Mouse (Mus musculus) frontal cortex, adult 2 months (tissue): Measurements from ENCODE around the gene Ccdc153. TPM values are rescaled to one million over a fixed set of nuclear protein-coding genes. Genes with fewer than 3 reads are reported as not detected.

Source experiments
- DNase-seq, 2 experiments: peaks; one replicate each; pipeline ENCODE4 v3.0.0; 2022; ENCODE audit warnings: low spot score in 1 of 2; ENCODE audit errors: extremely low spot score in 1 of 2
- polyA plus RNA-seq: library from polyadenylated mRNA; depleted of rRNA; stranded (reverse); fragments of >200 nt; gene quantifications from 2 replicates; pipeline ENCODE4 v1.2.3, GENCODE M21; 2012; rRNA removed

The Ccdc153 gene
- polyA plus RNA-seq = 1.1 TPM in 1 of 2 replicates, not detected in the other

DNA sequence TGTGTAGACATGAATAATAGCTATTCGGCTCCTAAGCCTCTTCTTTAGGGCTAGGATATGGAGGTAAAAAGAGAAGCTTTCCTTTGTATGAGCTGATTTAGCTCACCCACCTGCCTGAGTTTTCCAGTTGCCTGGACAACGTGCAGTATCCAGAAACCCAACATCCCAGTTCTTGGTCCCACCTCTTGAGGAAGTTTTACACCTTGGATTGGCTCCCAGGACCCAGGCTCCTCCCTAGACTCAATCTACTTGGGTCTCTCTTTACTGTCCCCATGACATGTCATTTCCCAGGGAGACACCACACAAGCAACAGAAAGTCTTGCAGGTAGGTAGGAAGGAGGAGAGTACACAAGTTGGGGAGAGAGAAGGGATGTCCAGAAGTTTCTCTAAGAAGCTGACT lies at the start of gene Ccdc153:
Ccdc153 (plus strand) TSS at position 278 of the 400 bp plus-strand sequence.
- DNase-seq = no peak

DNA sequence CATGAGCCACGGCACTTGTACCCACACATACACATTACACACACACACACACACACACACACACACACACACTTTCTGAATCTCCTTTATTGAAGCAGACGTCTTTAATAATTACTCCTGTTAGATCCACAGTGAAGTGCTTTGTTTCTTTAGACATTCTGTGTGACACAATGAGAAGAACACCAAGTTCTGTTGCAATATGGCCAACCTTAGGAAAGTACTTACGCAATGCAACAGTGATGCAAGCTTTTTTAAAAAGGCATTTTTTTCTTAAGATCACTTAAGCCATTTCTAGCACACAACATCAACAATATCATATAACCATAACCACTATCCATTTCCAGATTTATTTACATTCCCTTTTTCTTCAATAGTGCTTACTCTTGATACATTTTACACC lies 49.3 kb upstream of the Ccdc153 start:
- no peak for DNase-seq

DNA sequence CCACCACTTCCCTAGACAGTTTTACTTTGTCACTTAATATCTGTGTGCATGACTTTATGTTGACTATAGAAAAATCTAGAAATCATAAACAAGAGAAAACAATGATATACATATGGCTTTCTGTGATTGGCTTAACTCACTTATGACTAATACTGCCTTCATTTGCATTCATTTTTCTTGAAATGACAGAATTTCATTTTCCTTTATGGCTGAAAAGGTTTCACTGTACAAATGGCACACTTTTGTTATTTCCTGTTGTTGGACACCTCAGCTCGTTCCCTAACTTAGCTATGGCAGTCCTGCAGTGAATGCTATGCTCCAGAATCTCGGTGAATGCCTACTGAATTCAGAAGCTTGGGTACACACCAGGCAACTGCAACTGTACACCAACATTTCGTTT lies 48.2 kb upstream of the Ccdc153 start:
- no peak for DNase-seq

DNA sequence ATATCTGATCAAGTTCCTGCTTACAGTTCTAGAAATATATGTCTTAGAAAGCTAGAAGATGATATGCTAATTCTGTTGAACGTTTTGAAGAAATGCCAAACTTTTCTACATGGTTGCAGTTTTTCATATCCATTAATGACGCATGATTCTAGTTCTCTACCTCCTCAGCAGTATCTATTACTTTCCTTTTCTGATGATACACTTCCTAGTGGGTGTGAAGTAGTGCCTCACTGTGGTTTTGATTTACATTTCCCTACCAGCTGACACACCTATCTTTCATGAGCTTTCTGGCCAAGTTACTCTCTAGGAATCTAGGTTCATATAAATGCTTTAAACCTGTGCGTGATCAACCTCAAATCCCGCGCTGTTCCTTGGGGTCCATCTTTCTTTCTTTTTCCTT lies 47.7 kb upstream of the Ccdc153 start:
- DNase-seq = no peak

DNA sequence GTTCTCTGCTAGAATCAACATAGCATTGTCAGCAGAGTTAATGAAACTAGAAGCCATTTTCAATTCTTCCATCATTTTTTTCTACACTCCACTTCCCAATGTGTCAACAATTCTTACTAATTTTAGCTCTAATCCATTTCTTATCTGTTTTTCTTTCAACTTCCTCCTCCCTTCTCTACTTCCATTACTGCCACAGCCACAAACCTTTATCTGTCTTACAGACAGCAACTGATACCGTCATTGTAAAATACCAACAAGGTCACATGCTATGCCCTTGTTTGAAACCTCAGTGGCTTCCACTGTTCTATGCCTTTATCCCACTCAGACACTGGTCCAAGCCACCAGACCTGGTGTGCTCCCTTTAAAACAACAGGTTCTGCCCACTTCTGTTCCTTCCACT lies 46.5 kb upstream of the Ccdc153 start:
- DNase-seq = no peak

DNA sequence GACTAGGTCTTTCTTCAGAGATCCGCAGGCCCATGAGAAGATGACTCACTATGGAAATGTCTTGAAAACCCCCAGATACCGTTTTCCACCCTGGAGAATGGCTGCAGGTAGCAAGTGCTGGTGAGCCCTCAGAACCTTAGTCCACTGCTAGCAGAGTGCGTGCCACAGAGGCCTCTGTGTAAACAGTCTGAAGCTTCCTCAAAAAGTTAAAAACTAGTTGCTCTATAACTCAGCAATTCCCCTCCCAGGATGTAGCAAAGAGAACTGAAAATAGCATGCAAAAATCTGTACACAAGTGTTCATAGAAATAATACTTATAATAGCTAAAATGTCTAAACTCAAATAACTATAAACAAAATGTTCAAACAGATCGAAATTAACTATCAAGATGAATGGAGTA lies 44.1 kb upstream of the Ccdc153 start:
- no peak for DNase-seq

DNA sequence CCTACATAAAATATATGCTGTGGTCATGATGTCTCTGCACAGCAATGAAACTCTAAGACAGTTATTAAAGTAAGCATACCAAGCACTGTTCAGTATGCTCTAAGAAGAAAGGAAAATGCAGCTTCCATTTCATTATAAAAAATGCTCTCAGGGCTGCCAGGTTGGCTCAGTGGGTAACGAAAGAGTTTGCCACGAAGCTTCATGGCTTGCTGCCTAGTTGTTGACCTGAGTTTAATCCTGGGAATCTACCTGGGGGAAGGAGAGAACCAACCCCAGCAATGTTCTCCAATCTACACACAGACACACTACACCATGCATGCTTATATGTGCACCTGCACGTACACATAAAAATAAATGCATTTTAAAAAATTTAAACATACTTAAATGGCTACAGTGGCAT lies 41.3 kb upstream of the Ccdc153 start:
- DNase-seq = no peak

DNA sequence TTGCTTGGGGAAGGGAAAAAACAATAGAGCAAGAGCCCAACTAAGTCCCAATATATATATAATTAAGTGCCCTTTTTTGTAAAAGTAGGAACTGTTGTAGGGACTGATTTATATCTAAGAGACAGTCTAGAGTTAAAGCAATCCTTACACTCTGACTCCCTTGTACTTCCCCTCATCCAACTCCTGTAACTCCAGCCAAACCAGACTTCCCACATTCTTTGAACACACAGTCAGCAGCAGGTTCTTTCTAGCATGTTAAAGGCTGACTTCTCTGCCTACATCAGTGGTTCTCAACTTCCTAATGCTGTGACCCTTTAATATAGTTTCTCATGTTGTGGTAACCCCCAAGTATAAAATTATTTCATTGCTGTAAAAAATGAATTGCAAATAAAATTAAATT lies 40.9 kb upstream of the Ccdc153 start:
- DNase-seq = no peak

DNA sequence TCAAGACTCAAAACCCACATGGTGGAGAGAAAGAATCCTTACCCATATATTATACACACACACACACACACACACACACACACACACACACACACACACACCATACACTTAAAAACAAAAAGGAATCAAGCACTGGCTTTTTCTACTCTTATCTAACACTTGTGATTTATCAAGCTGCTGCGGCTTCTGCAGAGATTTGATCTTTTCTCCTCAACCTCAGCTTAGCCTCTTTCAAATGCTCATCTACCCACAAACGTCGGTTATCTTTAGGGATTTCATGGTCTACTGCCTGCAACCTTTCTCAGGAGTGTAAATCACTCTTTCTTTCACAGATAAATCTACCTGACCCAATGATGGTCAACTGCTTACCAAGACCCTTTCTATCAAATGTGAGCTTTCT lies 40.0 kb upstream of the Ccdc153 start:
- no peak for DNase-seq

DNA sequence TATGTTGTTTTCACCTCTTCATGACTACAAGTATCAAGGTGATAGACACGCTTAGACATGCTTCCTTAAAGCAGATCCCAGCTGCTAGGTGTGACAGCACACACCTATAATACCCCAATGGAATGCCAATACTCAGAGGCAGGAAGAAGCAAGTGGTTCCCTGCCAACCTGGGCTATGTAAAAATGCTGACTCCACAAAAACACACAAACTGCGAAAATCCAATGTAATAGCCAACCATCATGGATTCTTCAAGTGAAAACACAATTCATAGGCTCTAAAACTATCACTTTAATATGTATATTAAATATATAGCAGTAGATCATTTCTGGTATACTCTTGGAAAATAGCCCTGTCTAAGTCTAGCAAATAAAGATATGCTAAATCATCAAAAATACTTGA lies 32.6 kb upstream of the Ccdc153 start:
- no peak for DNase-seq

DNA sequence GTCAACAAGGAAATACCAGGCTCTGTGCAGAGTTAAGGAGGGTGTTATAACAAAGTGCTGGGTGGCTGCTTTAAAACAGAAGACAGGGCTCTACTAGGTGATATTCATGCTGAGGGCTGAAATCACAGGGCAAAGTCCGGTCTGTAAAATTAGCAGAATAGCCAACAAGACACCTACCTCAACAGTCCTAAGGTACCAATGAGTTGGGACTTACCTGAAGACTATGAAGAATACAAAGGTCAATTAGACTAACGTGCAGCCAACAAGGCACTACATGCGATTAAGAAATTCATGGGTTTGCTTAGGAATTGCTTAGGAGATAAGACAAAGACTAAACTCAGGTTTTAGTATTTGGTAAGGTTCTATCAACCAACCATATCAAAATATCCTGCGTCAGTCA lies 31.1 kb upstream of the Ccdc153 start:
- no peak for DNase-seq

DNA sequence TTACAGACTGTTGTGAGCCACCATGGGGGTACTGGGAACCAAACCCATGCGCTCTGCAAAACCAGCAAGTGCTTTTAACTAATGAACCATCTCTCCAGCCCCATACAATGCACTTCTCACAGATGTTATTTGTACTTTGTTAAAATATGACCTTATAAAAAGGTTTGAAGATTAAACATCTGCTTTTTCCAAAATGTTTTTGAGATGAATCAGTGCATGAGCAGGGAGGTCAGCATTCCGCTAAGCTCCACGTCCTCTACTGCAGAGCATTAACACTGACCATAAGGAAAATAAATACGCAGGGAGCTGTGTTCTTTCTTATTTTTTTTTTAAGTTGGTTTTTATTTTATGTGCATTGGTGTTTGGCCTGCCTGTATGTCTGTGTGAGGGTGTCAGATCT lies 28.1 kb upstream of the Ccdc153 start:
- no peak for DNase-seq

DNA sequence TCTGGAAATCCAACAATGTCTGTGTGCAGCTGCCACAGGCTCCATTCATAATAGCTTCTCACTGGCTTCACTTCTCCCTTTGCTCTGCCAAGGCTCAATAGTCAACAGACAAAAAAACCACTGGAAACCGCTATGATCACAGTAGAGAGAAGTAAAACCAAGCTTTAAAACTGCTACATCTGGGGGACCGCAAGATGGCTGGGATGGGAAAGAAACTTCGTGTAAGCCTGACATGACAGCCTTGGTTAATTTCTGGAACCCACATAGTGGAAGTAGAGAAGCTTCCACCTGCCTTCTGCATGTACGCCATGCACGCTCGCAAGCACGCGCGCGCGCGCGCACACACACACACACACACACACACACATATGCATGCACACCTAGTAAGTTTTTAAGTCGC lies 26.9 kb upstream of the Ccdc153 start:
- DNase-seq = no peak

DNA sequence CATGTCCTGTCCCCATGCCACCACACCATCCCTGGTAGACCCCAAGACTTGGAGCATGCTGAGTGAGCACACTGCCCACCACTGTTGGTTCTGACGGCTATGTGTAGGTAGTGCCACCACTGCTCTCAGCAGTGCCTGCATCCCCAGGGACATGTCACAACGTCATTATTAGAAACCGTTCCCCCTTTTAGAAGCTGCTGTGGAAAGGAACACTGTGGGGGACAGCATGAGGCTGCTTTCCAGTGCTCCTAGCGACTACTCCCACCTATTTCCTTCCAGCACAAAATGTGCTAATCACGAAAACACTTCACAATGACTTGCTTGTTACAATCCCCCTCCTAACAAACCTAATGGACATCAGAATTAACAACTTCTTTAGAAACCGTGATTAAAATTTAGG lies 14.5 kb upstream of the Ccdc153 start:
- peak in 1 of 2 experiments; percentile 32 for DNase-seq

DNA sequence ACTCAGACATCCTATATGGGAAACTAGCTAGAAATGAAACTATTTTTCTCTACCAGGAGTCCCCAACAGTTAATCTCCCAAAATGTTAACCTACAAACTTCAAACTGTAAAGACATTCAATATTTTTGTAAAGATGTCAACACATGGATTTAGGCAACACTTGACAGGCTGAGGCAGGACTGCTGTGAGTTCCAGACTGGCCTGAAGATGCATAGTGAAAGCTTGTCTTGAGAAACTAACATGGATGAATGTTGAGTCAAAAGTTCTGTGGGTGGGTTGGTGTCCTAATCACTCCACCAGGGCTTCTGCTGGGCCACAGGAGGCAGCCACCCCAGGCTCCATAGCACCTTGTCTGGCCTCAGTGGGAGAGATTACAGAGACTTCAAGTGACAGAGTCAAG lies 8.9 kb upstream of the Ccdc153 start:
- no peak for DNase-seq

DNA sequence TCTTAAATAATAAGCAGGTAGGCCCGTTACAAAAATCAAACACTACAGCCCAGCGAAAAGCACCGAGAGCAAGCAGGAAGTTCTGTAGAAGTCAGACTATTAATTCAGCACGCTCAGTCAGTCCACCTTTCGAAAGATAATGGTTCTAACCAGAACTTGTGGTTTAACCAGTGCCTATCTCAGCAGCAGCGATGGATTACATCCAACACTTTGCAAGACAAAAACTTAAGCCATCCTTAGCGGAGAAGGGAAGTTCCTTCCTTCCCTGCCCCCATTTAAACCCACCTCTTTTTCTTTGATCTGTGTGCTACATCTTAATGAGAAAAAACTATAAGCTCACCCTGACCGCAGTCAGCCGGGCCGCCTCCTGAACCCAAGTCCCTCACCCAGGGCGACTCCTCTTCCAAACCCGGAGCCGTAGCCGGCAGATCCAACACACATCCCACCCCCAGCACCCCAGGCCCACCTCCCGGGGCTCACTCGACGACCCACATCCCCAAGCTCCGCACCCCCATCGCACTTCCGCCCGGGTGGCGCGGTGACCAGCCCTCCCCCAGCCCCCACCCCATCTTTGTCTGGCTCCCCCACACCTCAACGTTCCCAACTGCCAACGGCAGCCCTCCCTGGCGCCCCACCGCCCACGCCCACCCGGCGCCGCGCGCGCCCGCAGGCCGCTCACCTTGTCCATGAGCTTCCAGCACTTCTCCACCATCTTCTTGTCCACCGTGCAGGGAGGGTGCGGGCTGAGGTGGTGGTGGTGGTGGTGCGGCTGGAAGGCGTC lies 7.3 kb upstream of the Ccdc153 start:
- peak in 1 of 2 experiments; percentile 22 for DNase-seq

DNA sequence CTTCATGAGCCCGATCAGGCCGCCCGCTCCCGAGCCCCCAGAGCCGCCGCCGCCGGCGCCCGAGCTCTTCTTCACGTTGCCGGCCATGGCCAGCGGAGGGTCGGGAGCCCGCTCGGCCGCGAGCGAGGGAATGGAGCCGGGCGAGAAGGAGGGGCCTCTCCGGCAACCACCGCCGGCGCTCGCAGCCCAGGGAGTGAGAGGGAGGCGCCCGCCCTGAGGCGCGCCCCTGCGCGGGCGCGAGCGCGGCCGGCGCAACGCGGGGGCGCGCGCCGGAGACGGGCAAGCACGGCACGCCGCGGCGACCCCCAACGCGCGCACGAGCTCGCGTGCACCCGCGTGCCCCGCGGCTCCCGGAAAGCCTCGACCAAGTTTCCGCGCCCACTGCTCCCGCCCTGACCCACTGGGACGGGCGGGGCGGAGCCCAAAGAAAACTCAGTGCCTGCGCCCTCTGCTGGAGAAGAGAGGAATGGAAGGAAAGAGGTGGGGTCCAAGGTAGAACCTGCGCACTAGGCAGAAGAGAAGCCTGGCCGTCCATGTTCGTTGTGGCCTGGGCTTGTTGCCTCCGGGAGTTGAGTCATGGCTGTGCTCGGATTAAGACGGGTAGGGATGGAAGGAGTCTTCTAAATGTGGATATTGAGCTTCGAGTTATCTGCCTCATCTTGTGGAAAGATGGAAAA lies 6.5 kb upstream of the Ccdc153 start, which contains the start of gene Cbl:
Cbl (minus strand) TSS at position 248 of the 677 bp plus-strand sequence.
- peak; percentile 97 to 100 for DNase-seq

DNA sequence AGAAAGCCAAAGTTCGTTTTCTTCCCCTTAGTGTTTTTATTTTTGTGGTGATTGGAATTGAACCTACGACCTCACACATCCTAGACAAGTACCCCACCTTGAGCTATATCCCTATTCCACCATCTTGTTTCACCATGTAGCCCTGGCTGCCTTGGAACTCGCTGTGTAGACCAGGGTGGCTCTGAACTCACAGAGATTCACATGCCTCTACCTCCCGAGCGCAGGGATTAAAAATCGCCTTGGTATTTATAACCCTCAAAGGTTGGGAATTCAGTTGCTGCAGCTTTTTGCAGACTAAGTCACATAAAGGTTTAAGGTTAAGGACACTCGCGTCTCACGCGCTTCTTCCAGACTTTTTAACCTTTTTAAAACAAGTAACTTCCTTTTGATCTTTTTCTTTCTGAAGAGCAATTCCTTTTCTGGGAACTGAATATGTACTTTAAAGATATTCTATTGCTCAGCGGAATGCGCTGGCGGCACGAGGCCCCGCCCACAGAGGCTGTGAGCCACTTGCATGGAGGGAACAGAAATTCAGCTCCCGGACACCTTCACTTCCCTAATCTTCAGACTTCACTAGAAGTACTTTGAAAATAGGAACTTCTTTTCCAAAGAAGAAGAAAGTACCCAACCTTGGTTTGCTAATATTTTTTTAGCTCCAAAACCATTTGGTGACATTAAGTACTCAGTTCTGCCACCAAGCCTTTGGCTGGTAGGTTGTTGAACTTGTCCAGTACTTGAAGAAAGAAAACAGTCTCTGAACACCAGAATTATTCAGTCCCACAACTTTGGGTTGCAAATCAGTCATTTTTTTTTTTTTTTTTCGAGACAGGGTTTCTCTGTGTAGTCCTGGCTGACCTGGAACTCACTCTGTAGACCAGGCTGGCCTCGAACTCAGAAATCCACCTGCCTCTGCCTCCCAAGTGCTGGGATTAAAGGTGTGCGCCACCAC lies 5.7 kb upstream of the Ccdc153 start:
- DNase-seq = peak in 1 of 2 experiments; percentile 57

DNA sequence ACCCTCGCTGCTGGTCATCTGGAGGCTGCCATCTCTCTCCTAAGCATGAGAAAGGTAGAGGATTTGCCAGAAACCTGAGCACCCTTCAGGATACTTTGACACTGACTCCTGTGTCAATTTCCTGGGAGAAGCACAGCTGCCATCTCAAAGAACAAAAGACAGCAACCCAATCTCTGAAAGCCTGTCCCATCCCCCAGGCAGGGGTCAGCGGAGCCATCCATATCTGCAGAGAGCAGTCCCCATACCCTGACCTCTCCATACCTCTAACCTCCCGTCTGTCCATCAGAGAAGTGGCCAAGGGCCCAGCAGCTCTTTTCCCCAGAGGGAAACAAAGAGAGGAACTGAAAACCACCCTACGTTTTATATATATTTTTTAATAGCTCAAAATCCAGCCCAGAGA lies 3.9 kb upstream of the Ccdc153 start:
- DNase-seq = no peak

DNA sequence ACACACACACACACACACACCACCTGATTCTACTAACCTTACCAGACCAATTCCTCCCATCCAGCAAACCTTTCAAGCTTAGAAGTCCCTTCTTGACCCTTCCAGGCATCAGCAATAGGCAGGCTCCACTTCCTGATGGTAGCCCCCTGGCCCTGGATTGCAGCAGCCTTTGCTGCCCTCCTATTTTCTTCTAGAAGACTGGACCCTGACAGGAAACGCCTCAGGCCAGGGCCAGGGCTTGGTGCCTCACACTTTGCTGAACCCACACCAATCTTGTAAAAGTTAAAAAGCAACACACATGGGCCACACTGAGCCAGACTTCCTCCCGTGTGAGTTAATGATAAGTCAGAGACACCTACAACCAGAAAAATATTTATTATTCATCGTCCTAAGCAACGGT lies 3.3 kb upstream of the Ccdc153 start:
- DNase-seq = no peak
